Mouse (Mus musculus): Measurements from ENCODE around the gene Mgat2. TPM values are rescaled to one million over a fixed set of nuclear protein-coding genes. Genes with fewer than 3 reads are reported as not detected.
A peak's percentile ranks its signal among the peaks of the same experiment; 100 is the strongest.

The Mgat2 gene
- polyA plus RNA-seq, 1 experiment from 2014 or later = 48.4 TPM

DNA sequence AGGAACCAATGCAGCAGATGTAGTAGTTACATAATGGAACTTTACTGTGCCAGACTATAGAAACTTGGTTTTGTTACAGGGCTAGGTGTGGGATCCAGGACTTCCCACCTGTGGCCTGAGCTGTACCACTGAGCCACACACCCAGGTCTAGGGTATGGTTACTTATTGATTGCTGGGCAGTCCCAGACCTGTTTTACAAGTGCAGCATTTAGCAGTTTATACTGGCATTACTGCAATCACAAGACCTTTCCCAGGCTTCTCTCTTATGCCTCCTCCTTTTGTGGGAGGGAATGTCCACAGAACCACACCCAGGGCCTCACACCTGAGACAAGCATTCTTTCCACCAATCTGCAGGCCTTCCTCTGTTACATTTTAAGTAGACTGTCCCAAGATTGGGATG is 15.0 kb downstream of the Mgat2 start:
- ATAC-seq = no peak
- H3K9ac ChIP-seq = peak overlapping the region; percentile 92; the same call in 1 of the 2 replicates
- peak overlapping the region; percentile 98; the same call in 1 of the 2 replicates for H3K4me3 ChIP-seq

DNA sequence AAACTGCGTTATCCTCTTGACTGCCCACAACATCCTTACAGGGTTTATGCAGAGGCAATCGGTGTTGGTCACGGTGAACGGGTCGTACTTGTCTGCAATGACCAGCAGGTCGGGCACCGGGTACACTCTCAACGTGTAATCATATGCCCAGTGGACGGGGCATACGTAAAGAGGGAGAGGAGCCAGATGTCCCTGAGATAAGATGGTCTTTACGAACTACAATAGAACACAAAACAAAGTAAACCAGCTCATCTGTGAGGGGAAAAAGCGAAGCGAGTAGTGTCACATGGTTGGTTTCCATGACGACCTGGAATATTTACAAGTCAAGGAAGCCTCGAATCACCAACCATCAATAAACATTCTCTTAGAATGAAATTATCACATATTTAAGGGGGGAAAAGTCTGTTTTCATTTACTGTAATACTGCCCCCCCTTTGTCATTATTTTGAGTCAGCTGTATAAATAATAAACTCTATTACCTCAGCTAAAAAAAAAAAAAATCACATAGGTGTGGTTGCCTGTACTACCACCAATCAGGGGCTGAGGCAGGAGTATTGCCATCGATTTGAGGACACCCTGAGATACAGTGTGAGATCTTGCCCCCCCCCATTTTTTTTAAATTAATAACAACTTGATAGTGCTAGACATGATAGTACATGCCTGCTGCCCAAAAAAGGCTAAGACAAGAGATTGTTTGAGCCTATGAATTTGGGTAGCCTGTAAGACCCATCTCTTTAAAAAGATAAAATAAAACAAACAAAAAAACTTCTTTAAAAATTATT is 20.3 kb downstream of the Mgat2 start, which contains the start of gene Gm49384:
Gene Gm49384 (minus strand): TSS at position 216 of the 782 bp plus-strand sequence.
- ATAC-seq = no peak
- H3K9me3 ChIP-seq (replicated peaks) = no peaks in the 10 kb centered on the region
- H3K4me3 ChIP-seq = no peak within 1 kb of the TSS
- WGBS (ENCODE audit: insufficient replicate concordance) = 83% methylated on average over 16 of the region's 16 CpGs
- no peak within 1 kb of the TSS for H3K27ac ChIP-seq
- H3K27me3 ChIP-seq (replicated peaks) = no peaks in the 10 kb centered on the region
- H3K9ac ChIP-seq = no peak within 1 kb of the TSS
- no peak within 1 kb of the TSS for H3K4me2 ChIP-seq
- peaks cover 11% of the 10 kb centered on the region for H3K4me1 ChIP-seq
- peaks cover 87% of the 10 kb centered on the region for H3K36me3 ChIP-seq

More for the DNA sequence above, 15.0 kb downstream of the Mgat2 start:
- peak overlapping the region; percentile 99 for H3K4me2 ChIP-seq
- no peaks in the 10 kb centered on the region for H3K27me3 ChIP-seq (replicated peaks)
- H3K36me3 ChIP-seq = peaks cover 48% of the 10 kb centered on the region
- peaks cover 36% of the 10 kb centered on the region for H3K4me1 ChIP-seq
- H3K9me3 ChIP-seq (replicated peaks) = no peaks in the 10 kb centered on the region
- H3K27ac ChIP-seq = no peak overlapping the region

DNA sequence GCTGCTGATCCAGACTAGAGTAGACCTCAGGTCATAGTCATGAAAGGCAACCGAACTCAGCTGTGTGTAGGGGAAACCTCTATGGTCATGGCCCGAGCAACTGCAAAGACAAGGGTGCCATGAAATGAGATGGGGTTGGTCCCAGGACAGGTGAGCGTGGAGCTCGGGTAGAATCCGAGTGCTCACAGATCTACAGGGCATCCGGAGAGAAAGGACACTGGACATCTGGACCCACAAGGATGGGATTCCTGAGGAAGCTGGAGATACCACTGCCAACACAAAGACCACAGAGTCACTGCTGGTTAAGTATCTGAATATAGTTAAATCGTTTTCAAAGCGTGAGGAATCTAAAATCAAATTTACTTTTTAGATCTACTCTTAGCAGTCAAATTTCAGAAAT is 23.4 kb downstream of the Mgat2 start:
- H3K27ac ChIP-seq = no peak overlapping the region
- H3K36me3 ChIP-seq = peaks cover 92% of the 10 kb centered on the region
- no peaks in the 10 kb centered on the region for H3K4me1 ChIP-seq
- WGBS (ENCODE audit: insufficient replicate concordance) = 84% methylated on average over 8 of the region's 8 CpGs
- no peak overlapping the region for H3K4me2 ChIP-seq
- no peak overlapping the region for H3K4me3 ChIP-seq
- ATAC-seq = no peak
- H3K9me3 ChIP-seq (replicated peaks) = no peaks in the 10 kb centered on the region
- no peaks in the 10 kb centered on the region for H3K27me3 ChIP-seq (replicated peaks)
- no peak overlapping the region for H3K9ac ChIP-seq

DNA sequence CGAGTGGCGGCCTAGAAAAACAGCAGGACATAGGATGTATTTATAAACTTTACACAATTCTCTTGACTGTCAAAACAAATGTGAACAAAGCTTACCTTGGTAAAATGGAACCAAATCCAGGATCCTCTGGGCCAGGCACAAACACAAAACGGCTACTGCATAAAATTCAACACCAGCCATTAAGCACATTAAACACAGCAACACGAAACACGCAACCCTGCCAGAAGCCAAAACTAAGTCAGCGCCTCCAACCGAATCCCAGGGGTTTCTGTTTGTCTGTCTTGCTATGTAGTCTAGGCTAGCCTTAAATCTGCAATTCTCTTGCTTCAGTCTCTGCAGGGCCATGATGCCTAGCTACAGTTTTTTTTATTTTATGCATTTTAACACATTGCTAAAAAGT is 24.0 kb downstream of the Mgat2 start:
- H3K4me1 ChIP-seq = no peaks in the 10 kb centered on the region
- ATAC-seq = no peak
- no peak overlapping the region for H3K4me3 ChIP-seq
- H3K36me3 ChIP-seq = peaks cover 92% of the 10 kb centered on the region
- H3K4me2 ChIP-seq = no peak overlapping the region
- H3K27me3 ChIP-seq (replicated peaks) = no peaks in the 10 kb centered on the region
- H3K27ac ChIP-seq = no peak overlapping the region
- no peaks in the 10 kb centered on the region for H3K9me3 ChIP-seq (replicated peaks)
- WGBS (ENCODE audit: insufficient replicate concordance) = 94% methylated on average over 7 of the region's 7 CpGs
- H3K9ac ChIP-seq = no peak overlapping the region

DNA sequence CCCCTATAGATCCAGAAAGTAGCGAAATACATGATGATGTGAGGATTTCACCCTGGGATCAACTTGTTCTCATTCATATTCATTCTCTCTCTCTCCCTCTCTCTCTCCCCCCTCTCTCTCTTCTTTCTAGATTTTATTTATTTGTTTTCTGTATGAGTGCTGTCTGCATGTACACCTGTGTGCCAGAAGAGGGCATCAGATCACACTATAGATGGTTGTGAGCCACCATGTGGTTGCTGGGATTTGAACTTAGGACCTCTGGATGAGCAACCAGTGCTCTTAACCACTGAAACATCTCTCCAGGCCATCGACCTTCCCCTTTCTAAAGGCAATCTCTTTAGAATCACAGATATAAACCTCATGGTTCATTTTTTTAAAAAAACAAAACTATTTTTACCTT is 24.6 kb downstream of the Mgat2 start:
- Histone ChIP-seq H3K4me2 (no peak overlapping the region), H3K9ac (no peak overlapping the region), H3K36me3 (peaks cover 92% of the 10 kb centered on the region), H3K9me3 (replicated peaks) (no peaks in the 10 kb centered on the region), H3K4me1 (no peaks in the 10 kb centered on the region), H3K27ac (no peak overlapping the region), H3K4me3 (no peak overlapping the region), H3K27me3 (replicated peaks) (no peaks in the 10 kb centered on the region)
- no peak for ATAC-seq
- 75% methylated on average over 2 of the region's 2 CpGs for WGBS (ENCODE audit: insufficient replicate concordance)

DNA sequence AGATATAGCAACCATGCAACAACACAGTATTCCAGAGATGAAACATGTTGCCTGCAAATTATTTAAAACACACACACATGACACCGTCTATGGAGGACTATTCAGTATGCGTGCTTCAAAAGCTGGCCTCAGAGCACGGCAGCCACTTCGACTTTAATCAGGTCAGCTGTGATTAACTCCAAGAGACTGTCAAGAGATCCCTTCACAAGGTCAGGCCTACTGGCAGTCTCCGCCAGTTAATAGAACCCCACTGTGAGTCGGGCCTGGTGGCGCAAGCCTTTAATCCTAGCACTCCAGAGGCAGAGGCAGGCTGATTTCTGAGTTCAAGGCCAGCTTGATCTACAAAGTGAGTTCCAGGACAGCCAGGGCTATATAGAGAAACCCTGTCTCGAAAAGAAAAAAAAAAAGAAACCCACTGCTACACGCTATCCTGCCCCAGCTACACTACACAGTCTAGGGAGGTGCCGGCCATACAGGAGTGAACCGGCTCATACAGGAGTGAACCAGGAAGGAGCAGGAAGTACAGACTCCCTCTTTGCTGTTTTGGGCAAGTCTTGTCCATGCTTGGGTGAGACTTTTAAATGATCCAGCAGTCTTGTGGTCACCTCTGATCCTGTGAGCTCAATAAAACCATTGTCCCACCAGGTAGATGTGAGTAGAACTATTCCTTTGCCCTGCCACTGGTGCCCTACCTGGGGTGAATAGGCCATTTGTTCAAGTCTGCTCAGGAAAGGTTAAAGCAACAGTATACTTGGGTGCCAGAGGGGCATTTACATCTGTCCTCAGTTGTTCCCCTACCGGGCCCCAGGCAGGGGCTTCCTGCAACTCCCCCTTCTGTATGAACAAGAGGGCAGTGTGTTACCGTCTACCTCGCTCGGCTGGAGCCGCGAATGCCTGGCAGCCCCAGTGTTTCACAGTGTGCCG is 26.4 kb downstream of the Mgat2 start:
- peaks cover 97% of the 10 kb centered on the region for H3K36me3 ChIP-seq
- ATAC-seq = no peak

DNA sequence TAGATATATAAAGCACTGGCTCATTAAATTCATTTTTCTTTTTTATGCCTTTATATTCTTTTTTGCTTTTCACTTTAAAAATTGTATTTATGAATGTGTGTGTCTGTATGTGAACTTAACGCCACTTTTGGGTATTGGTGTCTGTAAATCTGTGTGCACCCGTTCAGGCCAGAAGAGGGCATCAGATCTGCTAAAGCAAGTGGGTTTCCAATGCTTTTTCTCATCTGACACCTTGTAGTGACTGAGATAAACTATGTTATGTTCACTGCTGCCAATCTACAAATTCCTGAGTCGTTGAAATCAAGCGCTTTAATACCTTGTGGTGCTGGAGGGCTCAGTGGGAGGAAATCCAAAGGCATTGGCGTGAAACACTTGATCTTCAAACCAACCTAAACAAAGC is 27.1 kb downstream of the Mgat2 start:
- Histone ChIP-seq H3K27ac (no peak overlapping the region), H3K4me1 (no peaks in the 10 kb centered on the region), H3K4me3 (no peak overlapping the region), H3K27me3 (replicated peaks) (no peaks in the 10 kb centered on the region), H3K4me2 (no peak overlapping the region), H3K9ac (no peak overlapping the region), H3K9me3 (replicated peaks) (no peaks in the 10 kb centered on the region), H3K36me3 (peaks cover 98% of the 10 kb centered on the region)
- ATAC-seq = no peak
- whole genome bisulfite sequencing (ENCODE audit: insufficient replicate concordance) = 82% methylated on average over 5 of the region's 5 CpGs

More for the DNA sequence above, 26.4 kb downstream of the Mgat2 start:
- WGBS (ENCODE audit: insufficient replicate concordance) = 90% methylated on average over 18 of the region's 18 CpGs
- Histone ChIP-seq H3K27me3 (replicated peaks) (no peaks in the 10 kb centered on the region), H3K9ac (no peak overlapping the region), H3K9me3 (replicated peaks) (no peaks in the 10 kb centered on the region), H3K4me3 (no peak overlapping the region), H3K4me1 (no peaks in the 10 kb centered on the region), H3K4me2 (no peak overlapping the region), H3K27ac (no peak overlapping the region)

DNA sequence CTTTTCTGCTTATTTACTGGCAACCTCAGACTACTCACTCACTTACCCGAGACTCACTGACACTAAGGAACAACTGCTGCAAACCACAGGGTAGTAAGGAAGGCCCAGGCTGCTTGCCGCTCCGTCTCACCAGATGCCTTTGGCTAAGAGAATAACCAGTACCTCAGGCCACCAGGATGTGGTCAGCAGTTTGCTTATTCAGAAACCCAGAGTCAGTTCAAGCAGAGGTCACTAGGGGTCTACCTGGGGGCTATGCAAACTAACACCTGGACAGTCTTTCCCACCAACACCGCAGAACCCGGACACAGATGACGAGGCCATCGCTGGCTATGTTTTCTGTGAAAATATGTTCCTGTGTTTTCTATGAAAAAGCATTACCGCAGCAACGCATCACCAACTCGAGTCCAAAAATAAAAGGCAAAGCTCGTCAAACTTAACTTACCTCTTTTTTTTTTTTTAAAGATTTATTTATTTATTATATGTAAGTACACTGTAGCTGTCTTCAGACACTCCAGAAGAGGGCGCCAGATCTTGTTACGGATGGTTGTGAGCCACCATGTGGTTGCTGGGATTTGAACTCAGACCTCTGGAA is 29.3 kb downstream of the Mgat2 start:
- ATAC-seq = no peak
- 88% methylated on average over 13 of the region's 13 CpGs for WGBS (ENCODE audit: insufficient replicate concordance)
- no peak overlapping the region for H3K4me3 ChIP-seq
- peaks cover 98% of the 10 kb centered on the region for H3K36me3 ChIP-seq
- H3K4me1 ChIP-seq = no peaks in the 10 kb centered on the region
- H3K27me3 ChIP-seq (replicated peaks) = no peaks in the 10 kb centered on the region
- H3K9ac ChIP-seq = no peak overlapping the region
- H3K27ac ChIP-seq = no peak overlapping the region
- H3K4me2 ChIP-seq = no peak overlapping the region
- H3K9me3 ChIP-seq (replicated peaks) = no peaks in the 10 kb centered on the region

DNA sequence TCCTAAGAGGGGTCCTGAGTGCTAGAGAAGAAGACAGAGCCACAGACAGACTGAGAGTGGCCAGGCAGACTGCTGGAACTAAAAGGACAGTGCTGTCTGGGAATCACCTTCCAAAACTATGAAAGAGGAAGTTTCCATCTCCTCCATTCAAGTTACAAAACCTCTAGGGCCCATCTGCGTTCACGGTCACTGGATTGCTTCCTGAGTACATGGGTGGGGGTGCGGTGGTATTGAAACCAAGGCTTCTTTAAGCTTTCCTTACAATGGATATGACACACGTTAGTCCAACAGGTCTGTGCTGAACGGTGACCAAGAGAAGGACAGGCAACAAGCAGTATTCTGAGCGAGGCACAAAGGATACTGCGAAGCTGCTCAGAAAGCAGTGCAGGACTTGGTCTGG is 30.4 kb downstream of the Mgat2 start:
- Histone ChIP-seq H3K4me2 (no peak overlapping the region), H3K4me1 (no peaks in the 10 kb centered on the region), H3K36me3 (peaks cover 100% of the 10 kb centered on the region), H3K9me3 (replicated peaks) (no peaks in the 10 kb centered on the region), H3K27ac (no peak overlapping the region), H3K4me3 (no peak overlapping the region), H3K27me3 (replicated peaks) (no peaks in the 10 kb centered on the region), H3K9ac (no peak overlapping the region)
- 67% methylated on average over 7 of the region's 7 CpGs for WGBS (ENCODE audit: insufficient replicate concordance)
- no peak for ATAC-seq

DNA sequence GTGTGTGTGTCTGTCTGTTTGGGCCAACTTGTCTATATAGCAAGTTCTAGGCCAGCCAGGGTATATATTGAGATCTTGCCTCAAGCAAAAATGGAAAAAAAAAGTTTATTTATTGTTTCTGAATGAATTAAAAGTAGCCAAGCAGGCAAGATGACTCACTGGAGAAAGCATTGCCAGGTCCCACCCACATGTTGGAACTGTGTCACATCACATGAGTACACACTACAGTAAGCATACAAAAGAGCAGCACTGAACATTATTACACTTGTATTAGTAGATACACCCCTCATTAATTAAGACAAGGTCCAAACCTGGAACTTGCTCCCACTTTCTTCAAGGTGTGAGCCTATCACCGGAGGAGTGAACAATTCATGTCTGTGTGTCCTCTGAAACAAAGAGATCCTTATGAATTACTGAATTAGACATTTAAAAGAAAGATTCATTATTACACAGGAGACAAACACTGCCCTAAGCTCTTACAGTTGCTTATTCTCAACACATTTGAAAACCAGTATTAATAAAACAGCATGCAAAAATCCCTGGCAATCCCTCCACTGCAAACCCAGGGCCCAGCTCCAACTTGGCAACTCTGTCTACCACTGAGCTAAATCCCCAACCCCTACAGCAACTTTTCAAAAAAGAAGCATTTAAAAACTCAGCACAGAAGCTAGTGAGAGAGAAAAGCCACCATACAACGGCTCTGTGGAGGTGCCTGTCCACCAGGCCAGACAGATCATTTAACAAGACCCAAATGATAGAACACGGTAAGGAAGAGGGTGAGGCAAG is 31.2 kb downstream of the Mgat2 start:
- ATAC-seq = no peak
- Histone ChIP-seq H3K4me2 (no peak overlapping the region), H3K9me3 (replicated peaks) (no peaks in the 10 kb centered on the region), H3K27ac (no peak overlapping the region), H3K9ac (no peak overlapping the region), H3K36me3 (peaks cover 100% of the 10 kb centered on the region), H3K4me1 (no peaks in the 10 kb centered on the region), H3K4me3 (no peak overlapping the region), H3K27me3 (replicated peaks) (no peaks in the 10 kb centered on the region)
- 83% methylated on average over 3 of the region's 3 CpGs for whole genome bisulfite sequencing (ENCODE audit: insufficient replicate concordance)

DNA sequence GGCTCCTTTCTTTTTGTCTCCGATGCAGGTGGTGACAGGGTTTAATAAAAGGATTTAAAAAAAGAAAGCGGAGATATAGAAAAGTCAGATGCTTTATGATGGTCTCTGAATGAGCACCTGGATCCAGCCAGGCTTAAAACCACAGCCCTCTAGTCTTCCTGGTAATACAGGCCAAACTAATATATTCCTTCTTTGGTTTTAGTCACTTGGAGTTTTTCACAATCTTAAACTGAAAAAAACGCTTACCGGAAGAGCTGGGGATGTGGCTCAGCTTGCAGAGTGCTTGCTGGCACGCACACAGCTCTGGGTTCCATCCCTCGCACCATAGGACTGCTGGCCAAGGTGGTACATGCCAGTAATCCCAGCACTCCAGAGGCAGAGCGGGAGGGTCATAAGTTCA is 32.6 kb downstream of the Mgat2 start:
- no peak for ATAC-seq
- Histone ChIP-seq H3K27me3 (replicated peaks) (no peaks in the 10 kb centered on the region), H3K4me1 (peaks cover 8% of the 10 kb centered on the region; the same call in 1 of the 2 replicates), H3K27ac (no peak overlapping the region), H3K36me3 (peaks cover 100% of the 10 kb centered on the region), H3K9ac (no peak overlapping the region), H3K9me3 (replicated peaks) (no peaks in the 10 kb centered on the region), H3K4me3 (no peak overlapping the region), H3K4me2 (no peak overlapping the region)
- 91% methylated on average over 7 of the region's 7 CpGs for WGBS (ENCODE audit: insufficient replicate concordance)
